ENCODE assay signal across 23 mouse cellular contexts in the genomic region with DNA sequence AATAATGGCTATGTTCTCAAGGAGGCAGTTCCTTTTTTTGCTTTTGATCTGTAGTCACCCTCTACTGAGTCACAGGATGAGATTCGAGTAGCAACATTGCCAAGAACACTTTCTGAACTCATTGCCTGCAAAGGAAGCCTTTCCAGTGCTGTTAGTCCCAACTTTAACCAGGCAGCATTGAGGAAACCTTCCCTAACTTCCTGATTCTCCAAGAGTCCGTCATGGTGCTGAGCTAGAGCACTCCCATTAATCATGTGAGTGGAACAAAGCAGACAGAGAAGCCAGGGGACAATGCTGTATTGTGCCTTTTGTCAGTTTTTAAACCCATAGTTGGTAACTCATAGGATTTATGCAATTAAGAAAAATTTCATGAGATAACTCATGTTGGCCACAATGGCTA.
DNase-seq lines count a peak whose midpoint lies in the region; ATAC-seq lines count a peak whose summit lies in the region.
"Had no signal": no experiment of that assay in that cellular context is flagged by ENCODE, and none has a peak within 500 bp of the region (broad histone marks: within the 10 kb centered on the region; RNA-seq: fewer than 3 reads in every experiment).

No protein-coding gene starts in this region.

- H3K36me3 ChIP-seq in kidney, embryonic 15.5 days = no peaks in the 10 kb centered on the region
- H3K36me3 ChIP-seq: forebrain, embryonic 12.5 days; heart, embryonic 12.5 days; limb, embryonic 10.5 days; midbrain, embryonic 10.5 days; neural tube, embryonic 12.5 days had no signal

- 28% methylated on average over 2 of the region's 2 CpGs for WGBS in kidney, embryonic 15.5 days

- peak; percentile 56; the same call in 1 of the 2 replicates for ATAC-seq in kidney, embryonic 15.5 days (replicated peaks; ENCODE audit: low FRiP score)
- ATAC-seq: hindbrain, postnatal 0 days; intestine, postnatal 0 days; liver, postnatal 0 days had no signal

- no peak overlapping the region for H3K4me3 ChIP-seq in kidney, embryonic 15.5 days (replicated peaks)
- H3K4me3 ChIP-seq: forebrain, embryonic 12.5 days; heart, embryonic 12.5 days; left cerebral cortex, adult 2 months; limb, embryonic 10.5 days; midbrain, embryonic 10.5 days; neural tube, embryonic 12.5 days had no signal

- H3K4me2 ChIP-seq in kidney, embryonic 15.5 days = no peak overlapping the region
- H3K4me2 ChIP-seq: forebrain, embryonic 12.5 days; heart, embryonic 12.5 days; neural tube, embryonic 12.5 days had no signal

- no peak overlapping the region for H3K27ac ChIP-seq in kidney, embryonic 15.5 days
- H3K27ac ChIP-seq: forebrain, embryonic 12.5 days; hindbrain, postnatal 0 days; left cerebral cortex, adult 2 months; limb, embryonic 10.5 days; midbrain, embryonic 10.5 days; neural tube, embryonic 12.5 days had no signal

- no peak overlapping the region for H3K9ac ChIP-seq in kidney, embryonic 15.5 days
- H3K9ac ChIP-seq: forebrain, embryonic 12.5 days; heart, embryonic 12.5 days; liver, postnatal 0 days; neural tube, embryonic 12.5 days had no signal

- H3K9me3 ChIP-seq in kidney, embryonic 15.5 days (replicated peaks) = no peaks in the 10 kb centered on the region
- H3K9me3 ChIP-seq: forebrain, embryonic 12.5 days; heart, embryonic 12.5 days; limb, embryonic 10.5 days; midbrain, embryonic 10.5 days; neural tube, embryonic 12.5 days had no signal

- H3K27me3 ChIP-seq in kidney, embryonic 15.5 days = no peaks in the 10 kb centered on the region
- H3K27me3 ChIP-seq: CH12.LX; forebrain, embryonic 12.5 days; heart, embryonic 12.5 days; neural tube, embryonic 12.5 days had no signal

- peaks cover 3% of the 10 kb centered on the region; the same call in 1 of the 2 replicates for H3K4me1 ChIP-seq in kidney, embryonic 15.5 days
- H3K4me1 ChIP-seq: forebrain, embryonic 12.5 days; limb, embryonic 10.5 days; midbrain, embryonic 10.5 days; neural tube, embryonic 12.5 days had no signal

- intact Hi-C loops in heart, postnatal 10 days (cut with DNase I) = no loop called here

- DNase-seq in adrenal gland, adult 2 months = peak; percentile 9
- no peak for DNase-seq in adrenal gland, postnatal 14 days
- no peak for DNase-seq in kidney, adult 8-10 months
- DNase-seq in 3134 (ENCODE audit: extremely low read depth, insufficient read length, low spot score) = peak; percentile 41
- DNase-seq in brain, adult 2 months (ENCODE audit: low read depth, low spot score) = peak; percentile 33
- no peak for DNase-seq in urinary bladder, postnatal 14 days (ENCODE audit: low spot score)
- no peak for DNase-seq in heart, postnatal 10 days
- DNase-seq: adrenal gland, adult 8-10 months; cerebellum, postnatal 10 days; gastrocnemius, postnatal 10 days; heart, adult 11 months; liver, postnatal 0 days; right cerebral cortex, postnatal 4 days had no signal

Comparison
In these comparisons a context has a peak if more than half of its experiments do, and no peak if none do; other contexts are left out.
1. DNase-seq: peak in adrenal gland, adult 2 months (single experiment), 3134 (single experiment) and brain, adult 2 months (single experiment); none in adrenal gland, postnatal 14 days (single experiment), kidney, adult 8-10 months (0 of 2), urinary bladder, postnatal 14 days (single experiment) and heart, postnatal 10 days (0 of 2).